Mouse (Mus musculus) heart, adult 8-10 months (tissue): Measurements from ENCODE around the gene Myh7. TPM values are rescaled to one million over a fixed set of nuclear protein-coding genes. Genes with fewer than 3 reads are reported as not detected.
"Not testable (repeated sequence)": the region's sequence is repeated elsewhere in the genome, so short reads cannot be mapped to it uniquely, and the experiment has no call there.

Experiments
- DNase-seq: peaks from one replicate; pipeline ENCODE4 v3.0.0; 2022; ENCODE audit warnings: low spot score
- total RNA-seq, 4 experiments: library from RNA; stranded (reverse); gene quantifications; 2 replicates each; pipeline ENCODE4 v1.2.4; 2022

The Myh7 gene
- 1,000 to 10,000 TPM; 1,453 to 2,519 (median 2,136) TPM for total RNA-seq

DNA sequence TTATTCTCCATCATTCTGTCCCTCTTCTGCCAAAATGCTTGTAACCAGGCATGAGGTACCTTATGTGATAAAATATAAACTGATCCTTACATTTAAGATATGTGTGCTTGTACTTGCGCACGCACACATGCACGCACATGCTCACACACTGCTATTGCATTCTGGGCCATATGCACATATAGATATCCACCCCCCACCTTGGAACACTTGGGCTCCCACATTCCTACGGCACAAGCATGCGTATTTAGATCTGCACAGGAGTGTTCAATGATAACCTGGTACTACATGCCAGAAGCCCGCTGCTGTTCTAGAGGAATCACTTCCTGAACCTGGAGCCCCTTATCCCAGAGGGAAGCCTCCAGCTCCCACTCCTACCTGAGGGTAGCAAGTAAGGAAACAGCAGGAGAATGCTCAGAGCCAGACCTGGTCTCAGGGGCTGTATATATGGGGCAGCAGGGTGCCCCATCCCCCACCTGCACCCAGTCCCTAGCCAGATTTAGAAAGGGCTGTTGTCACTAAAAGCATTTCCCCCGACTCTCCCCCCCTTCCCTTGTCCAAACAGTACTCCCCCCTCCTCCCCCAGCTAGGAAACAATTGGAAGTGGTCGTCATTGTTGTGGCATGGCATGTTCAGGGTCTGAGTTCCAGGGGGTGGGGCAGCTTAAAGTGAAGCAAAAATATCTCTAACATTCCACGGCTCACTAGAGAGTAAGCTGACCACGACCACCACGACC is at the start of gene Myh7:
Myh7 (minus strand) TSS at position 491 of the 733 bp plus-strand sequence.
- DNase-seq = no peak

GRCm38 (mm10) chr14:55043694-55044093 is 49.3 kb upstream of the Myh7 start:
- DNase-seq = not testable (repeated sequence)

GRCm38 (mm10) chr14:55032695-55033225 is 38.3 kb upstream of the Myh7 start:
- no peak for DNase-seq

- no peak for DNase-seq
Measured at GRCm38 (mm10) chr14:55029034-55029698, 34.7 kb upstream of the Myh7 start.

GRCm38 (mm10) chr14:55028333-55028835 is 34.0 kb upstream of the Myh7 start:
- no peak for DNase-seq

GRCm38 (mm10) chr14:55027653-55028052 is 33.2 kb upstream of the Myh7 start:
- no peak for DNase-seq

DNA sequence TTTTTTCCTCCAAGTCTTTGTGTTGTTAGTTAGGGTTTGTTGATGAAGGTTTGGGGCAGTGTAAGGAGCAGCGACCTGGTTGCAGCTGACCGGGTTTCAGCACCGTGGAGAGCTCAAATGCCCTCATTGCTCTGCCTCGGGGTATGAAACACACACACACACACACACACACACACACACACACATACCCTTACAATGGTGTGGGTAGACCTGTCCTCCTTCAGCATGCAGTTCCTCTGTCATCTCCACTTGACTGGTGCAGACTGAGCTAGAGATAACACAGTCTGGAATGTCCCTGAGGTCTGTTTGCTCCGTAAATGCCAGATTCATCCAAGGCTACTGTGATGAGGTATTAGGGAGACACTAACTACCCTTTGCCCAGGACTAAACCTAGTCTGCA is 32.8 kb upstream of the Myh7 start:
- DNase-seq = no peak

- no peak for DNase-seq
Measured at GRCm38 (mm10) chr14:55025527-55025926, 31.1 kb upstream of the Myh7 start.

GRCm38 (mm10) chr14:55024236-55024635 is 29.8 kb upstream of the Myh7 start:
- no peak for DNase-seq

- DNase-seq = no peak
Measured at GRCm38 (mm10) chr14:55023011-55023410, 28.6 kb upstream of the Myh7 start.

DNA sequence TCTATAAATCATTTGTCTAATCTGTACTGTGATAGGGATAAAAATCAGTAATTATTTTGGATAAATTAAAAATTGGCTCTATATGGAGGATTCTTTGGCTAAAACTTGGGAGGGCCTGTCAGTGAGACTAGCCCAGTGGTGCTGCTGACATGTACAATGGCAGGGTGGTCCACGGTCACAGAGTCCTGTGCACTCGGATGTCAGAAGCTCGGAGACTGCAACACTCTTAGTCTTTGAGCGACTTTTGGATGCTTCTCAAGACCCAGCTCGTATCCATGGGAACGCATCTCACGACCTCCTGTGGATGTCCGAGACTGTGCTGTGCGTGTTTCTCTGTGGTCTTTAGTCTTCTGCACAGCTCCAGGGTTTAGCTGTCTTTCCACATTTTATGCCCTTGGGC is 26.0 kb upstream of the Myh7 start:
- no peak for DNase-seq

DNA sequence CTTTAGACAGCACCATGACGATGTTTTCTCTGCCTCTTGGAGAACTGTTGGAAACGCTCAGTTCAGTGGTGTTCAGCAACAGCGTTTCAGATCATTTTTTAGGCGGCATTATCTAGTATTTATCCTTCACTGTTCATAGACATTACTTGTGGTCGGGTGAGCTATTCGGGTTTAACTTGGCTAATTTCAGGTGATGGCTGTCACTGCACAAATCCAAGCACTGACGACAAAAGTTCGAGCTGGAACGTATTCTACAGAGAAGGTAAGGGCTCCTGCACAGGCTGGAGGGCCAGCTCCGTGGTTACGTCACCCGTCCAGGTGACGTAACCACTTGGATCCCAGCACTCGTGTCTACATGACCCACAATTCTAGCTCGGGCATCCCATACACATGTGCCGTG is 22.4 kb upstream of the Myh7 start:
- no peak for DNase-seq

DNA sequence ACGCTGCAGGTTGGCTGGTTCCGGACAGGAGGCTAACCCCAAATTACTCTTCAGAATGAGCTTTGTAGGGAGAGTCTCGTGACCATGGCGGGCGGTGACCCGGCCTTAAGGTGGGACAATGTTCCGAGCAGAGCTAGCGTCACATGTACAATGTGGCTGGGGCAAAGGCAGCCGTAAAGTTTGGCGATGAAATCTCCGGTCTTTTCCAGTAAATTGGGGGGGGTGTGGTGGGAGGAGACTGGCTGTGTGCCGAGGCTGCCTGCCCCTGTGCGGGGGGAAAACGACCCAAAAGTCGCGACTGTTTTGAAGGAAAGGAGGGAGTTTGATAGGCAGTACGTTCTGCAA is 21.3 kb upstream of the Myh7 start:
- DNase-seq = no peak

GRCm38 (mm10) chr14:55014991-55015766 is 20.8 kb upstream of the Myh7 start, which contains the start of gene Ngdn:
TSS of gene Ngdn (plus strand) at chr14:55015454.
- DNase-seq = peak; percentile 100

- DNase-seq = no peak
Measured at GRCm38 (mm10) chr14:55014591-55014990, 20.2 kb upstream of the Myh7 start.

GRCm38 (mm10) chr14:55011116-55011515 is 16.7 kb upstream of the Myh7 start:
- DNase-seq = no peak

GRCm38 (mm10) chr14:55008417-55008816 is 14.0 kb upstream of the Myh7 start:
- DNase-seq = no peak

- no peak for DNase-seq
Measured at GRCm38 (mm10) chr14:55007120-55007908, 12.9 kb upstream of the Myh7 start.

GRCm38 (mm10) chr14:55006541-55006940 is 12.1 kb upstream of the Myh7 start:
- no peak for DNase-seq

- DNase-seq = no peak
Measured at GRCm38 (mm10) chr14:55005967-55006366, 11.5 kb upstream of the Myh7 start.

DNA sequence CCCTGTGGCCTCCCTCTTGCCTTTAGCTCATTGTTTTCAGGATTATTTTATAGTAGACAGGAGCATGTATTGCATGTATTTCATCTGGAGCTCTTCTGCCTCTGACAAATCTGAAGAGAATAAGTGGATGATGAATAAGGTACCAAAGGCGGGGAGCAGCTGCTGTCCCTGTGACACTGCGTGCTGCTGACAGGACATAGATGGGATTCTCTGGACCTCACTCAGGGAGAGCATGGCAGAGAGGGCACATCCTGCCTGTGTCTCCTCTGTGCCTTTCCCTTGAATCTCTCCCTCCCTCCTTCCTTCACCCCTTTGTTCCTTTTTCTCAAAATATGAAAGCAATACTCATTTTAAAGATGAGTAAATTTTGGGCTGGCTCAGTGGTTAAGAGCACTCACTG is 11.1 kb upstream of the Myh7 start:
- DNase-seq = no peak
